Mouse (Mus musculus): ENCODE data around the gene Havcr1.

GRCm38 (mm10) chr11:46690136-46690535 is 44.7 kb upstream of the Havcr1 start:
- TF ChIP-seq POLR2A (IDR thresholded peaks at IDR 0.05; ENCODE audit: extremely low read depth, insufficient read depth, low read length) (no peak), CTCF (IDR thresholded peaks at IDR 0.05; ENCODE audit: low read depth, low read length) (no peak)

Measured in liver, adult 2 months (tissue).